Mouse (Mus musculus) left cerebral cortex, adult 2 months (tissue): ENCODE results near the gene Btg1-ps1. TPM values are rescaled to one million over a fixed set of nuclear protein-coding genes. Genes with fewer than 3 reads are reported as not detected.
"Not testable (repeated sequence)": the region's sequence is repeated elsewhere in the genome, so short reads cannot be mapped to it uniquely, and the experiment has no call there.

Experiments used
- DNase-seq, 2 experiments: peaks; one replicate each; pipeline ENCODE4 v3.0.0; 2021 to 2022; ENCODE audit warnings: low spot score in 2 of 2, mixed read lengths in 1 of 2; ENCODE audit errors: extremely low spot score in 1 of 2
- H3K27ac ChIP-seq: fragments of 200-600 bp; 2 replicates; pipeline ENCODE4 v1.8.1; 2022
- H3K4me3 ChIP-seq: fragments of 200-600 bp; 2 replicates; pipeline ENCODE4 v1.8.1; 2022
- CTCF ChIP-seq: fragments of 200-600 bp; IDR thresholded peaks from 2 replicates; pipeline ENCODE4 v1.8.1; 2022; ENCODE audit warnings: antibody characterized with exemption, mild to moderate bottlenecking, moderate library complexity
- intact Hi-C: fragments of 180-260 bp; cut with DNase I; formaldehyde crosslinking; loops from one replicate; pipeline ENCODE4 v1.15.1; 2025
- long read RNA-seq, 2 experiments: library from polyadenylated mRNA; stranded (forward); transcript quantifications; one replicate each; pipeline ENCODE4 v2.0.0; 2021; ENCODE audit warnings: borderline mapping rate in 2 of 2
- total RNA-seq, 2 experiments: library from RNA; stranded (reverse); gene quantifications; 2 replicates each; pipeline ENCODE4 v1.2.3; 2021

Btg1-ps1 gene
- total RNA-seq = not detected
- long read RNA-seq, experiment 1 = 0 reads
- long read RNA-seq, experiment 2 = 0 reads

DNA sequence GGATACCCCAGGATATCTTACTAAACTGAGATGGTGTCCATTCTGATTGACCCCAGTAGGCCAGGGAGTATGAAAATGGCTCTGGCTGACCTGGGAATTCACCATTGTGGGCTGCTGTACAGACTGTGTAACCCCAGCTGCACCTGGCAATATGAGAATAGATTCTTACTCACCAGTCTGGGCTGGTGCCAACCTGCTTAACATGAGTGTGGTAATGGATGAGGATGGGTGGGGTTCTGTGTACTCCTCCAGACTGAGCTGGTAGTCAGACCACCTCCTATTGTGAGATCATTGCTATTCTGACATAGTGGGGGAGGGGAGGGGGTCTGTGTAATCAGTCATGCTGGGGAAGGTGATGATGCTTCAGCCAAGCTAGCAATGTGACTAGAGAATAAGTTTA is at the start of gene Btg1-ps1:
TSS of gene Btg1-ps1 (minus strand) at position 219 of the 400 bp plus-strand sequence.
- DNase-seq, intact Hi-C loops, H3K27ac ChIP-seq, H3K4me3 ChIP-seq: not testable (repeated sequence)

DNA sequence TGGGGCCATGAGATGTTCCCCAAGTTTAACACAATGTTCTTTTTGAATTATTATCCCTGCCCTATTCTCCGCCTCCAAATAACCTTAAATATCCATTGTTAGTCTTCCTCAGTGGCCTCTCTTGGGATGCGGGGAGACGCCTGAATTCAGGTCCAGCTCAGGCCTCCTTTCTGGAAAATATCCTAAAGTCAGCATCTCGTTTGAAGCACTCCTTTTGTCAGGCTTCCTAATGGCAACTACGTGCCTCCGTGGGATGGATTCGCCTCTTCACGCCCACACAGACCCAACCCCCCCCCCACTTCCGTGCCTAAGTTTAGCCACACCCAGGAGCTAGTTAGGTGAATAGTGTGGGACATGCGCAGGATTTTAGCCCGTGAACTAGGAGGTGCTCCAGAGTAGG is 47.6 kb upstream of the Btg1-ps1 start, which contains the start of gene Rhox10:
TSS of gene Rhox10 (plus strand) at position 301 of the 400 bp plus-strand sequence.
- TF ChIP-seq CTCF = no peak

DNA sequence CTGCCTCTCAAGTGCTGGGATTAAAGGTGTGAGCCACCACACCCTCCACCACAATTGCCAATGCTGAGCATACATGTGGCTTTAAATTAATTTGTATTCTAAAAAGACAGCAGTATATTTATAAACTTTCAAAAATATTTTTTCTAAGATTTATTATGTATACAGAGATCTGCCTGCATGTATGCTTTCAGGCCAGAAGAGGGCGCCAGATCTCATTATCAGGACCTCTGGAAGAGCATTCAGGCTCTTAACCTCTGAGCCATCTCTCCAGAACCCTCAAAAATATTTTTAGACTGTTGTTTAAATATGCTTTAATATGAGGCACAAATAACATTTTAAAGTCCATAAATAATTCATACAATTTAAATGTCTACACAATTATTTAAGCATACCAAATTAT is 42.9 kb upstream of the Btg1-ps1 start:
- intact Hi-C loops = no loop called here
- H3K4me3 ChIP-seq = no peak overlapping the region
- no peak for DNase-seq
- TF ChIP-seq CTCF = peak; percentile 70
- H3K27ac ChIP-seq = no peak overlapping the region

More for the DNA sequence above, 47.6 kb upstream of the Btg1-ps1 start, which contains the start of gene Rhox10:
- Histone ChIP-seq H3K27ac (no peak within 1 kb of the TSS), H3K4me3 (no peak within 1 kb of the TSS)
- DNase-seq = no peak
- intact Hi-C loops = no loop called here

DNA sequence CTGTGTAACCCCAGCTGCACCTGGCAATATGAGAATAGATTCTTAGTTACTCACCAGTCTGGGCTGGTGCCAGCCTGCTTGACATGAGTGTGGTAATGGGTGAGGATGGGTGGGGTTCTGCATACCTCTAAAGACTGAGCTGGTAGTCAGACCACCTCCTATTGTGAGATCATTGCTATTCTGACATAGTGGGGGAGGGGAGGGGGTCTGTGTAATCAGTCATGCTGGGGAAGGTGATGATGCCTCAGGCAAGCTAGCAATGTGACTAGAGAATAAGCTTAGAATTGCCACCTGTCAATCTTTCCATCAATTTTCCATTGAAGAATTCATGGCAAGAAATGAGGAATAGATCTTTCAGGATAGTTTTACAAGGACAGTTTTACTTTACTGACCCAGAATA is 24.4 kb upstream of the Btg1-ps1 start, which contains the start of gene Btg1-ps2:
TSS of gene Btg1-ps2 (minus strand) at position 101 of the 400 bp plus-strand sequence.
- H3K4me3 ChIP-seq, DNase-seq, intact Hi-C loops, H3K27ac ChIP-seq: not testable (repeated sequence)

DNA sequence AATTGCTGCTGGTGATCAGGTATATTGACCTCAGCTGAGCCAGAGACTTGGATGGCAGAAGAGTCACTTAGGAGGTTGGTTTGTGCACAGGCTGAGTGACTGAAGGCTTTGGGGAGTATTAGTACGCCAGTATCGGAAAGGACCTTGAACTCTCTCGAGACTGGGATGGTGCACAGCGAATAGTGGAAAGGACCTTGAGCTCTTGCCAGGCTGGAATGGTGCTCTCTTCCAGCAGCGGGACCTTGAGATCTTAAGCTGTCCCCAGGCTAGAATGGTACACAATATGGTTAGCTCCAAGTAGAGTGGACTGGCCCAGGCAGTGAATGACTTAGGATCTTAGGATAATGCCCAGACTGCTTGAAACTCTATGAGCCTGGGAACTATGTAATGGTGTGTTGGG is 21.1 kb upstream of the Btg1-ps1 start:
- Histone ChIP-seq H3K27ac (no peak overlapping the region), H3K4me3 (no peak overlapping the region)
- TF ChIP-seq CTCF = no peak
- intact Hi-C loops = no loop called here
- no peak for DNase-seq

DNA sequence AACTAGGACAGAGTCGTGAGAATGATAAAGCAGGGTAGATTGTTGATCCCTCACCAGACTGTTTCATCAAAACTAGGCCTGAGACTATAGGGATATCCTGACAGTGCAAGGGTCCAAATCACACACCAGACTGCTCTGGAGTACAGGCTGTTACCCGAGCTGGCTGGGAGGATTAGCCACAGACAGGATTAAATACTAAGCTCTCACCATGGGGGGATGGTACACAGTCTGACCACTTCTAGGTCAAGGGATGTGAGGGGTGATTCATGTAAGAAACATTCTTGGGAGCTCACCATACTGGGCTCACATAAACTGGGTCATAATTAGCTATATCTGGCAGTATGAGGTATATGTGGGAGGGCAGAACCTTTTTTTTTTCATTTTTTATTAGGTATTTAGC is 15.2 kb upstream of the Btg1-ps1 start:
- intact Hi-C loops = no loop called here
- TF ChIP-seq CTCF = no peak
- no peak for DNase-seq

DNA sequence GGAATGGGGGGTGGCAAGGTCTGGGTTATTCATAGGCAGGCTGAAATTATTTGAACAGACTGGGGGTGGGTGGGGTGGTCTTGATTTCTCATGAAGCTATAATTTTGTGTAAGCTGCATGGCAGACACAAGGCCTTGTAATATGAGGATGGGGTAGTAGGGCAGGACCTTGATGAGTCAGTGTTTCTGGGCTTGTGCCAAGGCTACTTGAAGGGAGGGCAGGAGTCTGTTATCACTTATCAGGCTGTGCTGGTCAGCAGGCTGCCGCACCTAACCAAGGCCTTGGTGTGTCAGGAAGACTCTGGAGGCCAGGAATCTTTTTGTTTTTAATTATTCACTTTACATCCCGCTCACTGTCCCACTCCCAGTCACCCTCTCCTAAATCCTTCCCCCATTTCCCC is 9.9 kb downstream of the Btg1-ps1 start:
- intact Hi-C loops = no loop called here
- no peak overlapping the region for H3K27ac ChIP-seq

More for the DNA sequence above, 15.2 kb upstream of the Btg1-ps1 start:
- Histone ChIP-seq H3K4me3 (no peak overlapping the region), H3K27ac (no peak overlapping the region)

More for the DNA sequence above, 9.9 kb downstream of the Btg1-ps1 start:
- H3K4me3 ChIP-seq = no peak overlapping the region
- DNase-seq = no peak
- no peak for TF ChIP-seq CTCF

Other genes starting within 250 kb of the Btg1-ps1 start
- not detected for gene Rhox5, start 214.0 kb downstream of the Btg1-ps1 start, total RNA-seq
- not detected for gene Rhox6, start 191.9 kb downstream of the Btg1-ps1 start, total RNA-seq
- not detected for gene Rhox7a, start 187.1 kb downstream of the Btg1-ps1 start, total RNA-seq
- not detected for gene Rhox8, start 139.9 kb downstream of the Btg1-ps1 start, total RNA-seq
- gene Rhox7b, start 121.6 kb downstream of the Btg1-ps1 start, total RNA-seq = not detected
- gene Rhox9, start 117.0 kb downstream of the Btg1-ps1 start, total RNA-seq = not detected
- not detected for gene Btg1-ps2, start 24.3 kb upstream of the Btg1-ps1 start, total RNA-seq
- not detected for gene Rhox10, start 47.7 kb upstream of the Btg1-ps1 start, total RNA-seq
- gene Rhox11, start 66.3 kb upstream of the Btg1-ps1 start, total RNA-seq = not detected
- gene Rhox12, start 92.1 kb upstream of the Btg1-ps1 start, total RNA-seq = not detected
- not detected for gene Rhox13, start 102.4 kb upstream of the Btg1-ps1 start, total RNA-seq
- 10 to 100 TPM; 23.1 to 24.1 TPM for gene Zbtb33, start 171.0 kb upstream of the Btg1-ps1 start, total RNA-seq
- gene Tmem255a, start 233.6 kb upstream of the Btg1-ps1 start, total RNA-seq = 10 to 100 TPM; 16.9 to 26.7 TPM